Mouse (Mus musculus) heart, embryonic 12.5 days (tissue): ENCODE measurements around the gene Nags. TPM values are rescaled to one million over a fixed set of nuclear protein-coding genes. Genes with fewer than 3 reads are reported as not detected.

ENCODE experiments used
- ATAC-seq: fragments of 200-750 bp; cut with Nextera tagmentation; 2 replicates; pipeline ENCODE4 v1.8.0; 2017; ENCODE audit warnings: moderate TSS enrichment, moderate library complexity; ENCODE audit not compliant: insufficient number of reproducible peaks, low FRiP score
- H3K27ac ChIP-seq: fragments of 300-500 bp; sonication (generic); 2 replicates; pipeline ENCODE4 v1.5.1; 2016; ENCODE audit warnings: mild to moderate bottlenecking, moderate library complexity; ENCODE audit not compliant: poor library complexity, severe bottlenecking
- H3K27me3 ChIP-seq: fragments of 300-500 bp; sonication (generic); replicated peaks from 2 replicates; pipeline ENCODE4 v1.6.1; 2016; ENCODE audit warnings: mild to moderate bottlenecking, moderate library complexity
- H3K36me3 ChIP-seq: fragments of 300-500 bp; sonication (generic); 2 replicates; pipeline ENCODE4 v1.6.1; 2016; ENCODE audit warnings: mild to moderate bottlenecking, moderate library complexity
- H3K4me1 ChIP-seq: fragments of 300-500 bp; sonication (generic); replicated peaks from 2 replicates; pipeline ENCODE4 v1.6.1; 2016; ENCODE audit warnings: mild to moderate bottlenecking
- H3K4me2 ChIP-seq: fragments of 300-500 bp; sonication (generic); 2 replicates; pipeline ENCODE4 v1.6.1; 2016; ENCODE audit warnings: mild to moderate bottlenecking, moderate library complexity
- H3K4me3 ChIP-seq: fragments of 300-500 bp; sonication (generic); 2 replicates; pipeline ENCODE4 v1.5.1; 2016; ENCODE audit warnings: mild to moderate bottlenecking
- H3K9ac ChIP-seq: fragments of 300-500 bp; sonication (generic); 2 replicates; pipeline ENCODE4 v1.6.1; 2016; ENCODE audit warnings: mild to moderate bottlenecking, moderate library complexity
- H3K9me3 ChIP-seq: fragments of 300-500 bp; sonication (generic); replicated peaks from 2 replicates; pipeline ENCODE4 v1.6.1; 2016; ENCODE audit warnings: mild to moderate bottlenecking, moderate library complexity
- WGBS: fragments of 180-500 bp; shearing (Covaris S2); methylation state at CpG from one replicate; pipeline ENCODE4 v1.1.7; 2016; 5-methylcytosine and 5-hydroxymethylcytosine counted together
- polyA plus RNA-seq: library from polyadenylated mRNA; unstranded; fragments of >200 nt; fragmentation: Nextera tagmentation; extraction: Ambion mirVana; gene quantifications from 2 replicates; pipeline ENCODE4 v1.2.1, GENCODE M21; 2016

Gene Nags
- polyA plus RNA-seq, 1 experiment from 2014 or later: 0.11 TPM

DNA sequence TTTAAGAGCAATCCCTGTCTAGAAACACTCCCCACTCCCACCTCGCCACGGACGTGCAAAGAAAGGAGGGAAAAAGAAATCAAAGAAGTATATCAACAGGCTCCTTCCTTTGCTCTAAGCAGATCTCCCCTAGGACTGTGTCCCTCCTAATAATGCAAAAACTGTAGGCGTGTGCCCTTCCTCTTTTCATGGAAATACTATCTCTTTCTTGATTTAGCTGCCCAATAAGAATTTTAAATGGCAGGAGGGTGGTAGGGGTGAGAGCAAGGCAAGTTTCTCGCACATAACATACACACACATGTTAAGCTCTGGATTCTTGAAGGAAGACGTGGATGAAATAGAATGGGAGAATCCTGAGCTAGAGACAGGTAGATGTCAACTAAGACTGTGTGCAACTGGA, 43.7 kb downstream of the Nags start:
- Histone ChIP-seq H3K4me1 (peaks cover 21% of the 10 kb centered on the region), H3K9ac (peak overlapping the region; percentile 79; the same call in 1 of the 2 replicates), H3K4me3 (peak overlapping the region; percentile 74), H3K9me3 (no peaks in the 10 kb centered on the region), H3K4me2 (peak overlapping the region; percentile 93), H3K36me3 (peaks cover 17% of the 10 kb centered on the region), H3K27ac (no peak overlapping the region), H3K27me3 (no peaks in the 10 kb centered on the region)
- no peak for ATAC-seq
- 66% methylated on average over 6 of the region's 6 CpGs for WGBS

DNA sequence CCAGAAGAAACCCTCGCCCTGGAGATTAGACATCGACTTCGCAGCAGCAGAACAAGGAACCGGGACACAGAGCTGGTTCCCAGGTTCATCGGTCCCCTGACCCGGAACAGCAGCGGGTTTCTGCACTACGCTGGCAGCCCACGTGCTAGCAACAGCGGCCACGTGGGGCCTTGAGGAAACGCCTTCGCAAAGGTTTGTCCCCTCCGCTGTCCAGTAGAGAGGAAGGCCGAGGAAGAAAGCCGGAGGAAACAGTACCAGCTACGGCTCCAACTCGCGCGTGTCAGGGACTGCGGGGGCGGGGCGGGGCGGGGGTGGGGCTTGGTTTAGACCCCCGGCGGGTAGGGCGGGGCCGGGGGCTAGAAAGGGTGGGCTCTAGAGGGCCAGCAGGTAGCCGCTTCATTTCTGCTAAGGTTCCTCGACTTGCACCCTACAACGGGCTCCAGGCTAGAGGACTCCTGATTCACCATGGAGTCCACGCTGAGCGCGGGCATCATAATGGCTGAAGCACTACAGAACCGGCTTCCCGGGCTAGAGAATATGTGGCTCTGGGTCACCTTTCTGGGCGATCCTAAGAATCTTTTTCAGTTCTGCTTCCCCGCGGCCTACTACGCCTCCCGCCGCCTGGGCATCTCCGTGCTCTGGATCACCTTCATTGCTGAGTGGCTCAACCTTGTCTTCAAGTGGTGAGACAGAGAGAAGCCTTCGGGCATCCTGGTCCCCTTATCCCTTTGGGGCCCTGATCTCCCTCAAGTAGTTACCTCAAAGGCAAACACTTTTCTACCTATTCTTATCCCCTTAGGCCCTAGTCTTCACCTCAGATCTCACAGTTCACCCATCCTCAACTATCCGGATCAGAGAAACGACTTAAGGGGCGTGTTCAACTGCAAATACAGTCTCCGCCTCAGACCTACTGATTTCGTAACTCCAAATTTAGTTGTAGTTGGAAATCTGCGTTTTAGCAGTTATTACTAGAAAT, 44.4 kb downstream of the Nags start, which contains the start of gene G6pc3:
G6pc3 (plus strand) TSS at position 160 of the 976 bp plus-strand sequence.
- Histone ChIP-seq H3K27ac (peak within 1 kb of the TSS; percentile 71), H3K27me3 (no peaks in the 10 kb centered on the region), H3K4me3 (peak within 1 kb of the TSS; percentile 74), H3K9ac (peak within 1 kb of the TSS; percentile 79), H3K9me3 (no peaks in the 10 kb centered on the region), H3K4me2 (peak within 1 kb of the TSS; percentile 93), H3K36me3 (peaks cover 24% of the 10 kb centered on the region), H3K4me1 (peaks cover 18% of the 10 kb centered on the region)
- 2% methylated on average over 50 of the region's 50 CpGs for WGBS
- ATAC-seq: peak; percentile 86

DNA sequence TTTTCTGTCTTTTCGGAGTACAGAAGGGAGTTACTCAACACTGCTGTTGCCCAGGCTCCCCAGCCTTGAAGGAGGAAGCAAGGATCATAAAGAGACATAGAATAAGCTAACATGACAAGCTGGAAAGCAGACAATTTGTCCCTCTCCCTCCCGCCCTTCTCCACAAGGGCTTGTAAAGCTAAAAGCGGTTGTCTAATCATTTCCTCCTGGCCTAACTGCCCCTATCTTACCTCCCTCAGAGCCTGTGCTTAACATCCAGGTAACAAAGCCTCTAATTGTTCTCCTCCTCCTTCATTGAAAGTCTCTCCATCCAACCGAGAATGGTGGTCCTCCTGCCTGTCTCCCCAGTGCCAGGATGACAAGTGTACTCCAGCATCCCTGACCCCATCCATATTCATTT, 45.5 kb downstream of the Nags start:
- H3K4me1 ChIP-seq: peaks cover 20% of the 10 kb centered on the region
- H3K9ac ChIP-seq: peak overlapping the region; percentile 52
- WGBS: 55% methylated on average over 4 of the region's 4 CpGs
- H3K4me2 ChIP-seq: peak overlapping the region; percentile 93
- no peak overlapping the region for H3K27ac ChIP-seq
- H3K36me3 ChIP-seq: peaks cover 35% of the 10 kb centered on the region
- H3K27me3 ChIP-seq: no peaks in the 10 kb centered on the region
- no peak for ATAC-seq
- peak overlapping the region; percentile 74 for H3K4me3 ChIP-seq
- H3K9me3 ChIP-seq: no peaks in the 10 kb centered on the region

DNA sequence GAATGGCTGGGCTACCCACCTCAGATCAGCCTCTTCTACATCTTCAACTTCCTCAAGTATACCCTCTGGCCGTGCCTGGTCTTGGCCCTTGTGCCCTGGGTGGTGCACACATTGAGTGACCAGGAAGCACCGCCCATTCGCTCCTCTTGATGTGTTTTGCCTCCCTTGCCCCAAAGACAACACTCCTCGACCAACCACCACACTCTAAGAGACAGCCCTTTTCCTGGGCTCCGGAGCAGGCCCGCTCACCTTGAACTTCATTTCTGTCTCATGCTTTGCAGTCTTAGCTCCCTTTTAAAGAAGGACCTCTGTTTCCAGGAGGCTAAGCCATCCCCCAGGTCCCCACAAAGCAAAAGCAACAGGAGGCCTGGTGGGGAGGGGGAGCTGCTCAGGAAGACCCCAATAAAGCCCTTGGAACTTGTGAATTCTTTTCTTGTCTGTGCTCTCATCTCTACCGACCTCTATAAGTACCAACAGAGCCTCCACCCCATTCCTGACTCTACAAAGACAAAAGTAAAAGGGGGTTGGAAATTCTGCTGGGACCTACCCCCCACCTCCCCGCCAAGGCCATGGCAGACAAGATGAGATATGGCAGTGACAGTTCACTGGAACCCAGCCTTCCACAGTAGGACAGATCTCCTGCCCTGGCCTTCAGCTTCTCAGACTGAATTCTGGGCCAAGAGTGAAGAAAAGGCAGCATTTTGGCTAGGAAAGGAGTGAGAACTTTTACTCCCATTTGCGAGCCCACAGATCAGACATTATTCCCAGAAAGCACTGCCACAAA, 48.5 kb downstream of the Nags start:
- H3K9ac ChIP-seq: no peak overlapping the region
- ATAC-seq: no peak
- H3K4me3 ChIP-seq: no peak overlapping the region
- H3K4me2 ChIP-seq: no peak overlapping the region
- H3K4me1 ChIP-seq: peaks cover 26% of the 10 kb centered on the region
- peaks cover 65% of the 10 kb centered on the region for H3K36me3 ChIP-seq
- H3K27me3 ChIP-seq: no peaks in the 10 kb centered on the region
- H3K9me3 ChIP-seq: no peaks in the 10 kb centered on the region
- WGBS: 82% methylated on average over 9 of the region's 9 CpGs
- H3K27ac ChIP-seq: no peak overlapping the region

DNA sequence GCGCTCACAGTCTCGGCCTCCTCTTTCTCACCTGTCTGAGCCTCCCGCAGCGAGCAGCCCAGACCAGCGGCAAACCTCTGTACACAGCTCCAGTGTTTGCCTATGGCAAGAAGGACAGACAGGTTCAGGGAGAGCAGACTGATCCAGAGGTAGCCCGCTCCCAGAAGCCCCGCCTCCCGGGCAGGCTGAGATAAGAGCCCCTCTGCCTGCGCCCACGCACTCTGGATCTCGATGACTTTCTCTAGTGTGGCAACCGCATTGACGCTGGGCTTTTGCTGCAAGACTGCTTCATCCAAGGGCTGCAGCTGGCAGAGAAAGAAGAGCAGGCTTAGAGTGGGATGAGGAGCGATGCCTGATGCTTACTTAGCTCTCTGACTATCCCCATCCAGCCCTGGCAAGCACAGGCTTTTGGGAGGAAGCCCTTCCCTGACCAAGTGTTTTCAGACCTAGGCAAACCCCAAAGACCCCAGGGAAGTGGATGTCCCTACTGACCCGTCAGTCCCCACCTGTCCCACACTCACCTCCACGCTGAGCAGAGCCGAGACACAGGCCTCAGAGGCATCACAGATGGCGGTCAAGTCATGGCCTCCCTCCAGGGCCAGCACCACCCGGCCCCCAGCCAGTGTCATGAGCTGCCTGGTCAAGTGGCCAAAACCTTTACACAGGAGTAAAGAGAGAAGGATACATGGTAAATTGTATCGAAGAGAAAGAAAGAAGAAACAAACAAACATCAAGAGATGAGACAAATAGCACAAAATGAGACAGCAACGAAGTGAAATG, 50.9 kb downstream of the Nags start:
- H3K4me1 ChIP-seq: peaks cover 10% of the 10 kb centered on the region
- no peak overlapping the region for H3K4me2 ChIP-seq
- no peak for ATAC-seq
- no peaks in the 10 kb centered on the region for H3K27me3 ChIP-seq
- peaks cover 89% of the 10 kb centered on the region for H3K36me3 ChIP-seq
- no peak overlapping the region for H3K27ac ChIP-seq
- 63% methylated on average over 21 of the region's 21 CpGs for WGBS
- no peaks in the 10 kb centered on the region for H3K9me3 ChIP-seq
- no peak overlapping the region for H3K4me3 ChIP-seq
- H3K9ac ChIP-seq: 0 out of 2 replicates have a peak overlapping the region, but pooled peaks have one; percentile 3

DNA sequence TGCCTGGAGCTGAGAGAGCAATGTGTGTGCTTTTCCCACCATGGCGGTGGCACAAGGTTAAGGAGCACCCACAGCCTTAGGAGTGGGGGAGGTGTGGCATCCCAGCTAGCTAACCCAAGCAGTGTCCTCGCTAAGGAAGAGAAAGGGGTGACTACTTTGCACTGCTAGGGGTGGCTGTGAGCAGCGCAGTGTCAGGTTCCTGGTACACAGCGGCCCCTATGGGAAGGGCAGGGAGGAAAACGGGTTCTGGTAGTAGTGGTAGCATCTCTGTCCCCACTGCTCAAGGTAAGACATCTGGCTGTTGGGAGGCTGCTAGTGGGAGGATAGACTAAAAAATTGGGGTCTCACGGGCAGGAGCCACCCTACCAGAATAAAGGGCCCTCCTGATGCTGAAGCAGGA, 52.9 kb downstream of the Nags start:
- Histone ChIP-seq H3K4me3 (no peak overlapping the region), H3K27me3 (no peaks in the 10 kb centered on the region), H3K9me3 (no peaks in the 10 kb centered on the region), H3K36me3 (peaks cover 98% of the 10 kb centered on the region), H3K9ac (0 out of 2 replicates have a peak overlapping the region, but pooled peaks have one; percentile 16), H3K4me1 (peaks cover 8% of the 10 kb centered on the region), H3K4me2 (no peak overlapping the region), H3K27ac (no peak overlapping the region)
- WGBS: 74% methylated on average over 6 of the region's 6 CpGs
- ATAC-seq: no peak

Other genes starting within 250 kb of the Nags start
- gene Sost, start 178.5 kb upstream of the Nags start, polyA plus RNA-seq: 0.77 and 1.6 TPM in 2 replicates
- not detected in 2 replicates for gene Cfap97d1, start 161.2 kb upstream of the Nags start, polyA plus RNA-seq
- 53.7 and 54.9 TPM in 2 replicates for gene Dusp3, start 158.5 kb upstream of the Nags start, polyA plus RNA-seq
- 4.1 and 4.5 TPM in 2 replicates for gene Mpp3, start 117.1 kb upstream of the Nags start, polyA plus RNA-seq
- 1.6 and 1.9 TPM in 2 replicates for gene Cd300lg, start 104.0 kb upstream of the Nags start, polyA plus RNA-seq
- gene Mpp2, start 57.0 kb upstream of the Nags start, polyA plus RNA-seq: 15.4 and 17.8 TPM in 2 replicates
- not detected in 2 replicates for gene Ppy, start 44.2 kb upstream of the Nags start, polyA plus RNA-seq
- not detected in 2 replicates for gene Pyy, start 37.7 kb upstream of the Nags start, polyA plus RNA-seq
- 36.8 and 37.6 TPM in 2 replicates for gene Tmem101, start 10.9 kb downstream of the Nags start, polyA plus RNA-seq
- 90.9 and 94.3 TPM in 2 replicates for gene Lsm12, start 39.8 kb downstream of the Nags start, polyA plus RNA-seq
- gene G6pc3, start 44.1 kb downstream of the Nags start, polyA plus RNA-seq: 27.1 and 28.0 TPM in 2 replicates
- gene Hdac5, start 84.7 kb downstream of the Nags start, polyA plus RNA-seq: 92.2 and 95.9 TPM in 2 replicates
- gene BC030867, start 103.4 kb downstream of the Nags start, polyA plus RNA-seq: 14.0 and 14.3 TPM in 2 replicates
- gene Asb16, start 123.2 kb downstream of the Nags start, polyA plus RNA-seq: 0.06 and 0.13 TPM in 2 replicates
- 35.7 and 38.9 TPM in 2 replicates for gene Tmub2, start 139.4 kb downstream of the Nags start, polyA plus RNA-seq
- 10.9 and 11.8 TPM in 2 replicates for gene Atxn7l3, start 151.1 kb downstream of the Nags start, polyA plus RNA-seq
- gene Ubtf, start 174.2 kb downstream of the Nags start, polyA plus RNA-seq: 65.4 and 68.6 TPM in 2 replicates
- gene Slc4a1, start 220.7 kb downstream of the Nags start, polyA plus RNA-seq: 114 and 116 TPM in 2 replicates
- 1.7 and 1.8 TPM in 2 replicates for gene Rundc3a, start 247.9 kb downstream of the Nags start, polyA plus RNA-seq